Mouse (Mus musculus): ENCODE measurements around the gene Rxra.

GRCm38 (mm10) chr2:27738396-27738795, 62.2 kb downstream of the Rxra start:
- TF ChIP-seq CTCF (IDR thresholded peaks at IDR 0.05; ENCODE audit: low read depth) (no peak), EP300 (IDR thresholded peaks at IDR 0.05; ENCODE audit: low read depth) (no peak)
